Mouse (Mus musculus): ENCODE measurements at regions not wholly inside any gene's neighbourhood (a gene's known extent, or its start where the extent isn't known, plus 50 kb on each side); places are given as distances from the start of the nearest gene placed in this dataset.

GRCm38 (mm10) chr14:25373167-25373566, 85.8 kb upstream of the Zmiz1 start:
- no peak for ATAC-seq (replicated peaks; ENCODE audit: extremely low read depth, insufficient read depth, low FRiP score)
- Histone ChIP-seq H3K4me1 (ENCODE audit: control insufficient read depth, insufficient read depth, low read length) (peaks cover 29% of the 10 kb centered on the region), H3K4me2 (ENCODE audit: low read depth, low read length) (no peak overlapping the region), H3K9me3 (replicated peaks; ENCODE audit: control insufficient read depth, low read length) (no peaks in the 10 kb centered on the region; the same call in 1 of the 2 replicates), H3K27me3 (ENCODE audit: control insufficient read depth, insufficient read depth, low read length) (no peaks in the 10 kb centered on the region), H3K36me3 (ENCODE audit: control insufficient read depth, insufficient read depth) (0 out of 2 replicates have a peak, but pooled peaks cover 2% of the 10 kb centered on the region), H3K4me3 (ENCODE audit: low read length) (no peak overlapping the region), H3K9ac (ENCODE audit: low read length) (no peak overlapping the region), H3K27ac (ENCODE audit: low read length) (no peak overlapping the region)
- 92% methylated on average over 4 of the region's 4 CpGs for WGBS

DNA sequence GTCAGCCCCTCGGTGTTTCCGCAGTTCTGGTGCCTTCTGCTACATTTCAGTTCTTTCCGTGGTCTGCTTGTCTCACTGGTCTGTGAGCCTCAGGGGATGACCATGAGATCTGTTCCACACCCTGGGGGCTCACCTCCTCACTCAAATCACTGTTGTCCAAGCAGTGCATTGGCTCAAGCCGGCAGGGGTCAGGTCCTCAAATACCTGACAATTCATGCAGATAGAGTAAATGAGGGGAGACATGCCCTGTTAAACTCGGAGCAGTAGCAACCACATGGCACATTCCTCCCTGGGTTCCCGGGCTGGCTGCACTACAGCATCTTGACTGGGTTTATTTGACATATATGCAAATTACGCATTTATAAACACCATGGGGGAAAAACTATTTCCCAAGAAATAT, 84.0 kb upstream of the Zmiz1 start:
- H3K4me2 ChIP-seq (ENCODE audit: low read depth, low read length), result no peak overlapping the region
- H3K4me1 ChIP-seq (ENCODE audit: control insufficient read depth, insufficient read depth, low read length), result peaks cover 35% of the 10 kb centered on the region
- no peak for ATAC-seq (replicated peaks; ENCODE audit: extremely low read depth, insufficient read depth, low FRiP score)
- H3K4me3 ChIP-seq (ENCODE audit: low read length), result no peak overlapping the region
- whole genome bisulfite sequencing, result 79% methylated on average over 7 of the region's 7 CpGs
- H3K27me3 ChIP-seq (ENCODE audit: control insufficient read depth, insufficient read depth, low read length), result no peaks in the 10 kb centered on the region
- H3K9me3 ChIP-seq (replicated peaks; ENCODE audit: control insufficient read depth, low read length), result no peaks in the 10 kb centered on the region
- no peaks in the 10 kb centered on the region for H3K36me3 ChIP-seq (ENCODE audit: control insufficient read depth, insufficient read depth)
- no peak overlapping the region for H3K9ac ChIP-seq (ENCODE audit: low read length)
- H3K27ac ChIP-seq (ENCODE audit: low read length), result no peak overlapping the region

DNA sequence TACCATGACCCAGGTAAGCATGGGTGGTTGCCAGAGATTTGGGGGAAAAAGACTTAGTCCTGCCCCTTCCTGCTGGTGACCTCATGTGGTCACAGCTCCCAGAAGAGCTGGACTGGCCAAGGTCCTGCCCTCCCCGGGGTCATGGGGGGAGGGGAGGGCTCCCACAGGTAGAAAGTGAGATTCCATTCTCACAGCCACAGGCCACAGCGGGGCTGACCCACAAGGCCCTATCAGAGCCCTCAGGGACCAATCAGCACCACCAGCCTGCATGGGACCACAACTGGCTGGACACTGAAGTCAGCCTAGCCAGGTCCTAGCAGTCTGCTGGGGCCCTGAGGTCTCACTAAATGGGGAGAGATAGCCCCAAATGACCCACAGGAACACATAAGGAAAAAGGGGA, 81.9 kb upstream of the Zmiz1 start:
- H3K9ac ChIP-seq (ENCODE audit: low read length), result peak overlapping the region; percentile 82
- peaks cover 17% of the 10 kb centered on the region for H3K4me1 ChIP-seq (ENCODE audit: control insufficient read depth, insufficient read depth, low read length)
- H3K27ac ChIP-seq (ENCODE audit: low read length), result peak overlapping the region; percentile 96
- ATAC-seq (replicated peaks; ENCODE audit: extremely low read depth, insufficient read depth, low FRiP score), result no peak
- H3K9me3 ChIP-seq (replicated peaks; ENCODE audit: control insufficient read depth, low read length), result no peaks in the 10 kb centered on the region
- H3K36me3 ChIP-seq (ENCODE audit: control insufficient read depth, insufficient read depth), result no peaks in the 10 kb centered on the region
- 48% methylated on average over 2 of the region's 2 CpGs for WGBS
- no peaks in the 10 kb centered on the region for H3K27me3 ChIP-seq (ENCODE audit: control insufficient read depth, insufficient read depth, low read length)
- peak overlapping the region; percentile 60 for H3K4me2 ChIP-seq (ENCODE audit: low read depth, low read length)
- H3K4me3 ChIP-seq (ENCODE audit: low read length), result no peak overlapping the region

DNA sequence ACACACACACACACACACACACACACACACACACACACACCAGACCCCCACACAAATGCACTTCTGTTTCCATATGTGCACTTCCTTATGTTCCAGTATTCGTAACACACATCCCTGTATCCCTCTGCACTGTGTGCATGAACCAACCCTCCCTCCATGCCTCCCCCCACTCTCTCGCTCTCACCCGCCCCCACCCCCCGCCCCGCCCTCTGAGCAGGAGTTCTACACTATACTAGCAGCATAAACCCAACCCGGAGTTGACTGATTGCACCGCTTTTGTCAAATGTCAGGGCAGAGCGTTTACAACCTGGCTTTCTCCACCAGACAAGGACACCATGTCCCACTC, 81.5 kb upstream of the Zmiz1 start:
- H3K4me2 ChIP-seq (ENCODE audit: low read depth, low read length), result peak overlapping the region; percentile 60
- no peaks in the 10 kb centered on the region for H3K9me3 ChIP-seq (replicated peaks; ENCODE audit: control insufficient read depth, low read length)
- H3K4me3 ChIP-seq (ENCODE audit: low read length), result peak overlapping the region; percentile 57
- WGBS, result 9% methylated on average over 8 of the region's 8 CpGs
- H3K36me3 ChIP-seq (ENCODE audit: control insufficient read depth, insufficient read depth), result no peaks in the 10 kb centered on the region
- H3K27ac ChIP-seq (ENCODE audit: low read length), result peak overlapping the region; percentile 96
- H3K4me1 ChIP-seq (ENCODE audit: control insufficient read depth, insufficient read depth, low read length), result peaks cover 16% of the 10 kb centered on the region
- H3K9ac ChIP-seq (ENCODE audit: low read length), result peak overlapping the region; percentile 82
- ATAC-seq (replicated peaks; ENCODE audit: extremely low read depth, insufficient read depth, low FRiP score), result peak; percentile 50
- H3K27me3 ChIP-seq (ENCODE audit: control insufficient read depth, insufficient read depth, low read length), result no peaks in the 10 kb centered on the region

- Histone ChIP-seq H3K27me3 (ENCODE audit: control insufficient read depth, insufficient read depth, low read length) (no peaks in the 10 kb centered on the region), H3K36me3 (ENCODE audit: control insufficient read depth, insufficient read depth) (no peaks in the 10 kb centered on the region), H3K4me1 (ENCODE audit: control insufficient read depth, insufficient read depth, low read length) (peaks cover 22% of the 10 kb centered on the region), H3K27ac (ENCODE audit: low read length) (peak overlapping the region; percentile 96), H3K4me3 (ENCODE audit: low read length) (peak overlapping the region; percentile 57), H3K4me2 (ENCODE audit: low read depth, low read length) (peak overlapping the region; percentile 60), H3K9ac (ENCODE audit: low read length) (peak overlapping the region; percentile 82), H3K9me3 (replicated peaks; ENCODE audit: control insufficient read depth, low read length) (no peaks in the 10 kb centered on the region)
- under 1% methylated on average over 48 of the region's 54 CpGs for WGBS
- ATAC-seq (replicated peaks; ENCODE audit: extremely low read depth, insufficient read depth, low FRiP score), result peak; percentile 94
These were observed 80.9 kb upstream of the Zmiz1 start for GRCm38 (mm10) chr14:25377900-25378716.

- 9% methylated on average over 13 of the region's 13 CpGs for WGBS
- peaks cover 28% of the 10 kb centered on the region for H3K4me1 ChIP-seq (ENCODE audit: control insufficient read depth, insufficient read depth, low read length)
- ATAC-seq (replicated peaks; ENCODE audit: extremely low read depth, insufficient read depth, low FRiP score), result no peak
- no peaks in the 10 kb centered on the region for H3K27me3 ChIP-seq (ENCODE audit: control insufficient read depth, insufficient read depth, low read length)
- peak overlapping the region; percentile 96 for H3K27ac ChIP-seq (ENCODE audit: low read length)
- H3K4me2 ChIP-seq (ENCODE audit: low read depth, low read length), result peak overlapping the region; percentile 60
- H3K9me3 ChIP-seq (replicated peaks; ENCODE audit: control insufficient read depth, low read length), result no peaks in the 10 kb centered on the region
- peak overlapping the region; percentile 82 for H3K9ac ChIP-seq (ENCODE audit: low read length)
- peak overlapping the region; percentile 57 for H3K4me3 ChIP-seq (ENCODE audit: low read length)
- no peaks in the 10 kb centered on the region for H3K36me3 ChIP-seq (ENCODE audit: control insufficient read depth, insufficient read depth)
These were observed 80.2 kb upstream of the Zmiz1 start for GRCm38 (mm10) chr14:25378717-25379224.

DNA sequence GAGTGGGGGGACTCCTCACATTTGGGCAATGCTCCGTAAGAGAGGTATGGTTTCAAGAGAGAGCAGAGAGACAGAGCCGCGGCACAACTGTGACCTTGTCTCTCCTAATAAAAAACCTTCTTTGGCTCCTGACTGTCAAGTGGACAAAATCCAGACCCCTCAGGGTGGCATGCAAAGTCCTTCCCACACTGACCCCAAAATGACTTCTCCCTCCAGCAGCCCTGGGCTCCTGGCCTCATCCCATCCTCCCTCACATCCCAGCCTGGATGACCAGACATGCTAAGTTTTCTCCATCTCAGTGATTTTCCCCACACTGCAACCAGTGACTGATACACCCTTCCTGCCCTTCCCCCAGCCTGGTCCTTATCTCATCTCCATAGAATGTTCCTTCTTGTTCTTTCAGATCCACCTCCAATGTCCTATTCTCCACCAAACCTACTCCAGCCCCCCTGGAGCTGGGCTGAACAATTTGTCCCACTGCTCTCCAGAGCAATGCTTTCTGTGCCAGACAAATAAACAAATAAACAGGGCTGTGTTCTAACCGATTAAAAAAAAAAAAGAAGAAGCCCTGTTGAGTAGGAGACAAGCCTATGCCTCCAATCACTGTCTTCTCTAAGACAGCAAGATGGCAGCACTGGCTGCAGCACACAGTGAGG, 75.7 kb upstream of the Zmiz1 start:
- H3K36me3 ChIP-seq (ENCODE audit: control insufficient read depth, insufficient read depth), result no peaks in the 10 kb centered on the region
- peaks cover 20% of the 10 kb centered on the region for H3K4me1 ChIP-seq (ENCODE audit: control insufficient read depth, insufficient read depth, low read length)
- H3K4me2 ChIP-seq (ENCODE audit: low read depth, low read length), result no peak overlapping the region
- no peak overlapping the region for H3K4me3 ChIP-seq (ENCODE audit: low read length)
- H3K27me3 ChIP-seq (ENCODE audit: control insufficient read depth, insufficient read depth, low read length), result no peaks in the 10 kb centered on the region
- no peaks in the 10 kb centered on the region for H3K9me3 ChIP-seq (replicated peaks; ENCODE audit: control insufficient read depth, low read length)
- H3K27ac ChIP-seq (ENCODE audit: low read length), result peak overlapping the region; percentile 25; the same call in 1 of the 2 replicates
- H3K9ac ChIP-seq (ENCODE audit: low read length), result no peak overlapping the region
- 37% methylated on average over 4 of the region's 4 CpGs for WGBS
- ATAC-seq (replicated peaks; ENCODE audit: extremely low read depth, insufficient read depth, low FRiP score), result no peak

DNA sequence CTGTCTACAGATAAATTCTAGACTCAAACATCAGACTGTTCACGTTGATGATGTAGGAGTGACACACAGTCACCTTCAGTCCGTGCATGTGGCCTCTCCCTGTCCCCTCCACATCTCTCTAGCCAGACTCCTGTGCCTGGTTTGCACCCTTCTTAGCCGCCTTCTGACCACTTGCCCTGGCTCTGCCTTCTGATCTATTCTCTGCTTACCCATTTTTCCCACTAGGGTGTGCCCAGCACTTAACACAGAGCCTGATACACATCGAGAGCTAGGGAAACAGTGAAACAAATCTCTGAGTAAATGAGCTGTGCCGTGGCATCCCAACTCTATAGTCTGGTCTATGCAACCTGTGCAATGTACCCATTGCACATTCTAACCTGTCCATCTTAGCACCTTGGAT, 73.3 kb upstream of the Zmiz1 start:
- Histone ChIP-seq H3K27ac (ENCODE audit: low read length) (no peak overlapping the region), H3K4me3 (ENCODE audit: low read length) (no peak overlapping the region), H3K36me3 (ENCODE audit: control insufficient read depth, insufficient read depth) (no peaks in the 10 kb centered on the region), H3K27me3 (ENCODE audit: control insufficient read depth, insufficient read depth, low read length) (no peaks in the 10 kb centered on the region), H3K9ac (ENCODE audit: low read length) (no peak overlapping the region), H3K9me3 (replicated peaks; ENCODE audit: control insufficient read depth, low read length) (no peaks in the 10 kb centered on the region), H3K4me1 (ENCODE audit: control insufficient read depth, insufficient read depth, low read length) (peaks cover 15% of the 10 kb centered on the region), H3K4me2 (ENCODE audit: low read depth, low read length) (no peak overlapping the region)
- WGBS, result 44% methylated on average over 5 of the region's 5 CpGs
- no peak for ATAC-seq (replicated peaks; ENCODE audit: extremely low read depth, insufficient read depth, low FRiP score)

GRCm38 (mm10) chr14:25387780-25388179, 71.2 kb upstream of the Zmiz1 start:
- no peak overlapping the region for H3K27ac ChIP-seq (ENCODE audit: low read length)
- 65% methylated on average over 4 of the region's 4 CpGs for WGBS

More at GRCm38 (mm10) chr14:25387780-25388179, 71.2 kb upstream of the Zmiz1 start:
- Histone ChIP-seq H3K27me3 (ENCODE audit: control insufficient read depth, insufficient read depth, low read length) (no peaks in the 10 kb centered on the region), H3K4me2 (ENCODE audit: low read depth, low read length) (no peak overlapping the region), H3K4me3 (ENCODE audit: low read length) (no peak overlapping the region), H3K4me1 (ENCODE audit: control insufficient read depth, insufficient read depth, low read length) (peaks cover 10% of the 10 kb centered on the region), H3K9me3 (replicated peaks; ENCODE audit: control insufficient read depth, low read length) (no peaks in the 10 kb centered on the region), H3K36me3 (ENCODE audit: control insufficient read depth, insufficient read depth) (no peaks in the 10 kb centered on the region), H3K9ac (ENCODE audit: low read length) (no peak overlapping the region)
- no peak for ATAC-seq (replicated peaks; ENCODE audit: extremely low read depth, insufficient read depth, low FRiP score)

Measured in heart, embryonic 16.5 days (tissue).